30 mouse cellular contexts compared by ENCODE assay signal in genomic region chr9:55576571-55576970, GRCm38 (mm10). TPM values are rescaled to one million over a fixed set of nuclear protein-coding genes. Genes with fewer than 3 reads are reported as not detected.
DNase-seq lines count a peak whose midpoint lies in the region; ATAC-seq and TF ChIP-seq lines count a peak whose summit lies in the region.
"Had no signal": no experiment of that assay in that cellular context is flagged by ENCODE, and none has a peak within 500 bp of the region (broad histone marks: within the 10 kb centered on the region; RNA-seq: fewer than 3 reads in every experiment).

No protein-coding gene starts in this region.

- no peak for TF ChIP-seq CTCF in brain, embryonic 14.5 days (IDR thresholded peaks at IDR 0.05; ENCODE audit: borderline replicate concordance, extremely low read depth, insufficient read depth, insufficient read length)

- H3K27ac ChIP-seq in forebrain, embryonic 14.5 days (ENCODE audit: low read depth, low read length) = no peak overlapping the region
- no peak overlapping the region for H3K27ac ChIP-seq in forebrain, embryonic 15.5 days (replicated peaks)
- H3K27ac ChIP-seq: embryonic facial prominence, embryonic 12.5 days; forebrain, embryonic 13.5 days; hindbrain, embryonic 10.5 days; liver, embryonic 14.5 days; midbrain, embryonic 15.5 days; neural tube, embryonic 13.5 days; stomach, postnatal 0 days had no signal

- WGBS in forebrain, embryonic 14.5 days = 79% methylated on average over 1 of the region's 1 CpGs
- WGBS in forebrain, embryonic 15.5 days = 78% methylated on average over 1 of the region's 1 CpGs

- H3K4me1 ChIP-seq in forebrain, embryonic 14.5 days (ENCODE audit: control insufficient read depth, insufficient read depth, low read length) = no peaks in the 10 kb centered on the region
- H3K4me1 ChIP-seq in forebrain, embryonic 15.5 days = 0 out of 2 replicates have a peak, but pooled peaks cover 3% of the 10 kb centered on the region
- H3K4me1 ChIP-seq: embryonic facial prominence, embryonic 12.5 days; midbrain, embryonic 15.5 days; neural tube, embryonic 13.5 days had no signal

- no peak overlapping the region for H3K4me3 ChIP-seq in forebrain, embryonic 14.5 days (ENCODE audit: low read depth, low read length)
- H3K4me3 ChIP-seq in forebrain, embryonic 15.5 days = no peak overlapping the region
- H3K4me3 ChIP-seq: embryonic facial prominence, embryonic 12.5 days; forebrain, embryonic 13.5 days; heart, embryonic 12.5 days; hindbrain, embryonic 10.5 days; midbrain, embryonic 15.5 days; myocyte; neural tube, embryonic 13.5 days had no signal

- no peak overlapping the region for H3K4me2 ChIP-seq in forebrain, embryonic 14.5 days (ENCODE audit: low read length)
- no peak overlapping the region for H3K4me2 ChIP-seq in forebrain, embryonic 15.5 days (replicated peaks)
- H3K4me2 ChIP-seq: embryonic facial prominence, embryonic 12.5 days; forebrain, embryonic 13.5 days; heart, embryonic 12.5 days; lung, embryonic 14.5 days; midbrain, embryonic 15.5 days; neural tube, embryonic 13.5 days had no signal

- H3K36me3 ChIP-seq in forebrain, embryonic 14.5 days (ENCODE audit: control insufficient read depth, insufficient read depth, low read length) = no peaks in the 10 kb centered on the region
- H3K36me3 ChIP-seq in forebrain, embryonic 15.5 days = no peaks in the 10 kb centered on the region
- H3K36me3 ChIP-seq: embryonic facial prominence, embryonic 12.5 days; heart, embryonic 12.5 days; hindbrain, embryonic 10.5 days; midbrain, embryonic 15.5 days; neural tube, embryonic 13.5 days had no signal

- H3K9ac ChIP-seq in forebrain, embryonic 14.5 days (ENCODE audit: low read length) = no peak overlapping the region
- no peak overlapping the region for H3K9ac ChIP-seq in forebrain, embryonic 15.5 days (replicated peaks)
- H3K9ac ChIP-seq: embryonic facial prominence, embryonic 12.5 days; forebrain, embryonic 13.5 days; heart, embryonic 12.5 days; liver, embryonic 14.5 days; lung, embryonic 14.5 days; midbrain, embryonic 15.5 days; neural tube, embryonic 13.5 days had no signal

- peak; percentile 33 for DNase-seq in forebrain, embryonic 14.5 days (ENCODE audit: low spot score)
- peak; percentile 5 for DNase-seq in layer of hippocampus, adult 11-12 months (ENCODE audit: low spot score)
- DNase-seq in layer of hippocampus, postnatal 25 days (ENCODE audit: extremely low spot score in 1 of 2, low spot score in 1 of 2) = no peak
- peak; percentile 39 for DNase-seq in brain, embryonic 14.5 days (ENCODE audit: low read depth)
- DNase-seq in layer of hippocampus, postnatal 36 days = peak; percentile 6 to 9
- DNase-seq in lung, postnatal 36 days = no peak
- no peak for DNase-seq in heart, adult 18-20 months
- DNase-seq: cerebellum, adult 18-20 months; cerebellum, postnatal 14 days; heart, postnatal 10 days; kidney, adult 9 months; kidney, postnatal 14 days; lung, embryonic 14.5 days; lung, postnatal 4 days had no signal

- no peaks in the 10 kb centered on the region for H3K27me3 ChIP-seq in forebrain, embryonic 14.5 days (replicated peaks; ENCODE audit: control insufficient read depth, insufficient read depth, low read length)
- H3K27me3 ChIP-seq in forebrain, embryonic 15.5 days = no peaks in the 10 kb centered on the region
- H3K27me3 ChIP-seq: embryonic facial prominence, embryonic 12.5 days; forebrain, embryonic 13.5 days; heart, embryonic 12.5 days; midbrain, embryonic 15.5 days; neural tube, embryonic 13.5 days had no signal

- no peaks in the 10 kb centered on the region for H3K9me3 ChIP-seq in forebrain, embryonic 14.5 days (replicated peaks; ENCODE audit: control insufficient read depth, low read length)
- H3K9me3 ChIP-seq in forebrain, embryonic 15.5 days = no peaks in the 10 kb centered on the region
- H3K9me3 ChIP-seq: embryonic facial prominence, embryonic 12.5 days; forebrain, embryonic 13.5 days; heart, embryonic 12.5 days; hindbrain, embryonic 10.5 days; midbrain, embryonic 15.5 days; neural tube, embryonic 13.5 days had no signal

- peak; percentile 37; the same call in 1 of the 2 replicates for ATAC-seq in forebrain, embryonic 14.5 days
- ATAC-seq in forebrain, embryonic 15.5 days (replicated peaks) = no peak
- ATAC-seq: forebrain, embryonic 13.5 days; hindbrain, embryonic 16.5 days; intestine, embryonic 16.5 days; midbrain, embryonic 15.5 days had no signal

- TF ChIP-seq POLR2A in brain, embryonic 14.5 days (IDR thresholded peaks at IDR 0.05; ENCODE audit: borderline replicate concordance, extremely low read depth, insufficient read depth, insufficient read length, poor library complexity, severe bottlenecking) = no peak

RNA-seq across cellular contexts. Expression of gene Isl2, which starts 38.1 kb away (rescaled TPM):
- polyA plus RNA-seq in forebrain, embryonic 14.5 days (2014; fragmentation: Nextera tagmentation; extraction: Ambion mirVana) = 0.11 TPM in 1 of 2 replicates, not detected in the other
- 0.11 and 0.33 TPM in 2 replicates for polyA plus RNA-seq in forebrain, embryonic 15.5 days (2015; fragmentation: Nextera tagmentation; extraction: Ambion mirVana)
- not detected for total RNA-seq in layer of hippocampus, postnatal 25 days (2021)
- polyA plus RNA-seq in brain, embryonic 14.5 days (2012; rRNA removed) = 1.5 and 3.7 TPM in 2 replicates
- total RNA-seq in layer of hippocampus, postnatal 36 days (2021) = not detected
- total RNA-seq in heart, adult 18-20 months (2021) = not detected
- total RNA-seq: adrenal gland, postnatal 4 days; heart, postnatal 10 days; layer of hippocampus, postnatal 10 days; left cerebral cortex, postnatal 36 days had no signal
- polyA plus RNA-seq: forebrain, embryonic 13.5 days; gonadal fat pad, adult 2 months; lung, embryonic 14.5 days had no signal

Comparison
In these comparisons a context has a peak if more than half of its experiments do, and no peak if none do; other contexts are left out.
1. DNase-seq: peak in forebrain, embryonic 14.5 days (single experiment), layer of hippocampus, adult 11-12 months (single experiment), brain, embryonic 14.5 days (single experiment) and layer of hippocampus, postnatal 36 days (2 of 2); none in layer of hippocampus, postnatal 25 days (0 of 2), lung, postnatal 36 days (single experiment) and heart, adult 18-20 months (0 of 2).